Mouse (Mus musculus): ENCODE measurements around the gene Smcr8.

DNA sequence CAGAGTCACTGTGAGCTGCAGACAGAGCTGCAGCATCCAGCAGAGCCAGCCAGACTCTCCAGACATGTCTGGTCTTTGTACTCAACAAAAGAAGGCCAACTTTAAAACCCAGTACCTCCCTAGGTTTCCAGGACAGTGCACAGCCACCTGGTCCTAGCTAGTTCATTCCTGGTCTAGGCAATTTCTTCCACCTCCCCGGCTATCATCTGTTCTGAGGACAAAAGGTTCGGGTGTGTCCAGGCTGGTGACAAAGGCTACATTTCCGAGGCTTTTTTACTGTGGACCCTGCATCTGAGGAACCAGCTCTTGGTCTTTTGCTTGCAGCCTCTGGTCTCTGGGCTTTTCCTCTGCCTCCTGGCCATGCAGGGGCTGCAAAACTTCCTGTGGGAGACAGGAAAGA is 37.0 kb upstream of the Smcr8 start:
- TF ChIP-seq POLR2A (IDR thresholded peaks at IDR 0.05; ENCODE audit: borderline replicate concordance, low read depth, low read length) (no peak), CTCF (IDR thresholded peaks at IDR 0.05; ENCODE audit: low read depth, low read length) (no peak)
